Mouse (Mus musculus): ENCODE data around the gene Gcnt1. TPM values are rescaled to one million over a fixed set of nuclear protein-coding genes. Genes with fewer than 3 reads are reported as not detected.

Gene Gcnt1
- polyA plus RNA-seq, 1 experiment from 2014 or later, result 21.0 TPM

Other genes with a start within 250 kb of the Gcnt1 start
- gene Rfk, start 21.2 kb upstream of the Gcnt1 start, polyA plus RNA-seq (2014; fragmentation: Nextera tagmentation; extraction: Ambion mirVana), result 55.2 and 77.2 TPM in 2 replicates